Mouse (Mus musculus) bone marrow macrophage, adult 2 months (primary cell): ENCODE data around the gene Acacb.

ENCODE experiments used
- CTCF ChIP-seq: IDR thresholded peaks from 2 replicates; pipeline ENCODE4 v1.5.1; 2012; ENCODE audit warnings: low read depth, mild to moderate bottlenecking, low read length, moderate library complexity
- POLR2A ChIP-seq: IDR thresholded peaks from 2 replicates; pipeline ENCODE4 v1.6.1; 2012; ENCODE audit warnings: mild to moderate bottlenecking, low read depth, low read length, borderline replicate concordance

DNA sequence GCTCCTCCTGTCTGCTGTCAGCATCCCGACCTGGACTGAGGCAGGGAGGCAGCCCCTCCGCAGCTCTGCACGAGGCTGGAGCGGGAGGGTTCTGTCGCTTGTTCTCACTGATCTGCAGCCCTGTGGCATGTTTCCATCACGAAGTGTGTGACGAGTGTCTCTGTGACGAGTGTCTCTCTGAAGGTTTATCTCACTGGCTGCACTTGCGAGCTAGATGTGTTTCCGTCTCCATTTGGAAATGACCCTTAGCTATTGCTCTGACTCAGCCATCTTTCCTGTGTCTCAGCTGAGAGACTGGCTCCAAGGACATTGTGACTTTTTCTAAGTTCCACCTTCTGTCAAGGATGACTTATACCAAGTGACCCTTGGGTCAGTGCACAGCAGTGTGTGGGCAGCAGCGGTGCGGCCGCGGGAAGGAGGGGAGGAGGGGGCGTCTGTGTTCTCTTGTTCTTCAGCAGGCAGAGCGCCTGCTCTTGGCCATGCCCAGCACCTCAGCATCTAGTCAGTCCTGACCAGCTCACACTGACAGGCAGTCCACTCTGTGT lies 39.9 kb upstream of the Acacb start:
- no peak for TF ChIP-seq CTCF
- TF ChIP-seq POLR2A: no peak
